Mouse (Mus musculus) forebrain, embryonic 13.5 days (tissue): ENCODE measurements around the gene Acad8. TPM values are rescaled to one million over a fixed set of nuclear protein-coding genes. Genes with fewer than 3 reads are reported as not detected.
A peak's percentile ranks its signal among the peaks of the same experiment; 100 is the strongest.

Experiments used
- ATAC-seq: fragments of 200-750 bp; cut with Nextera tagmentation; 2 replicates; pipeline ENCODE4 v1.8.0; 2017
- H3K27ac ChIP-seq: fragments of 300-500 bp; sonication (generic); 2 replicates; pipeline ENCODE4 v1.5.1; 2015; ENCODE audit warnings: inconsistent platforms, mild to moderate bottlenecking, moderate library complexity
- H3K27me3 ChIP-seq: fragments of 300-500 bp; sonication (generic); 2 replicates; pipeline ENCODE4 v1.6.1; 2015; ENCODE audit warnings: mild to moderate bottlenecking, inconsistent platforms
- H3K36me3 ChIP-seq: fragments of 300-500 bp; sonication (generic); 2 replicates; pipeline ENCODE4 v1.6.1; 2015; ENCODE audit warnings: mild to moderate bottlenecking, inconsistent platforms; ENCODE audit not compliant: poor library complexity, severe bottlenecking
- H3K4me1 ChIP-seq: fragments of 300-500 bp; sonication (generic); 2 replicates; pipeline ENCODE4 v1.6.1; 2015; ENCODE audit warnings: inconsistent platforms
- H3K4me2 ChIP-seq: fragments of 300-500 bp; sonication (generic); 2 replicates; pipeline ENCODE4 v1.6.1; 2015; ENCODE audit warnings: inconsistent platforms, mild to moderate bottlenecking, moderate library complexity
- H3K4me3 ChIP-seq: fragments of 300-500 bp; sonication (generic); 2 replicates; pipeline ENCODE4 v1.5.1; 2015; ENCODE audit warnings: mild to moderate bottlenecking, inconsistent platforms
- H3K9ac ChIP-seq: fragments of 300-500 bp; sonication (generic); 2 replicates; pipeline ENCODE4 v1.6.1; 2015; ENCODE audit warnings: mild to moderate bottlenecking, inconsistent platforms
- H3K9me3 ChIP-seq: fragments of 300-500 bp; sonication (generic); replicated peaks from 2 replicates; pipeline ENCODE4 v1.6.1; 2016; ENCODE audit warnings: inconsistent platforms
- WGBS: fragments of 180-500 bp; shearing (Covaris S2); methylation state at CpG from one replicate; pipeline ENCODE4 v1.1.7; 2015; 5-methylcytosine and 5-hydroxymethylcytosine counted together
- polyA plus RNA-seq: library from polyadenylated mRNA; unstranded; fragments of >200 nt; fragmentation: Nextera tagmentation; extraction: Ambion mirVana; gene quantifications from 2 replicates; pipeline ENCODE4 v1.2.1, GENCODE M21; 2015

Acad8 gene
- 38.2 and 47.5 TPM in 2 replicates for polyA plus RNA-seq

- ATAC-seq: peak; percentile 100
- H3K4me3 ChIP-seq: peak within 1 kb of the TSS; percentile 65
- H3K9ac ChIP-seq: peak within 1 kb of the TSS; percentile 87
- no peaks in the 10 kb centered on the region for H3K9me3 ChIP-seq
- H3K4me2 ChIP-seq: peak within 1 kb of the TSS; percentile 88
- peak within 1 kb of the TSS; percentile 54; the same call in 1 of the 2 replicates for H3K27ac ChIP-seq
- H3K27me3 ChIP-seq: no peaks in the 10 kb centered on the region
- WGBS: 1% methylated on average over 35 of the region's 35 CpGs
- H3K36me3 ChIP-seq: peaks cover 22% of the 10 kb centered on the region
- H3K4me1 ChIP-seq: peaks cover 24% of the 10 kb centered on the region
Observed at GRCm38 (mm10) chr9:26999461-27000395, at the start of gene Acad8, which contains the start of gene Thyn1. TSS of gene Acad8 (minus strand) at chr9:26999566. TSS of gene Thyn1 (plus strand) at chr9:26999710.

- Histone ChIP-seq H3K9me3 (no peaks in the 10 kb centered on the region), H3K4me2 (no peak overlapping the region), H3K27me3 (no peaks in the 10 kb centered on the region), H3K27ac (no peak overlapping the region), H3K9ac (no peak overlapping the region), H3K4me3 (no peak overlapping the region), H3K36me3 (peaks cover 94% of the 10 kb centered on the region), H3K4me1 (no peaks in the 10 kb centered on the region)
- WGBS: 97% methylated on average over 5 of the region's 5 CpGs
- ATAC-seq: no peak
Observed at GRCm38 (mm10) chr9:27043892-27044291, 44.5 kb upstream of the Acad8 start.

- ATAC-seq: no peak; the same call in 1 of the 2 replicates
- H3K4me3 ChIP-seq: peak overlapping the region; percentile 97
- peaks cover 3% of the 10 kb centered on the region; the same call in 1 of the 2 replicates for H3K36me3 ChIP-seq
- under 1% methylated on average over 17 of the region's 17 CpGs for WGBS
- peak overlapping the region; percentile 75 for H3K9ac ChIP-seq
- H3K4me2 ChIP-seq: peak overlapping the region; percentile 76
- no peaks in the 10 kb centered on the region for H3K9me3 ChIP-seq
- H3K27ac ChIP-seq: peak overlapping the region; percentile 10; the same call in 1 of the 2 replicates
- H3K4me1 ChIP-seq: peaks cover 50% of the 10 kb centered on the region
- no peaks in the 10 kb centered on the region for H3K27me3 ChIP-seq
Observed at GRCm38 (mm10) chr9:27030763-27031100, 31.4 kb upstream of the Acad8 start.

DNA sequence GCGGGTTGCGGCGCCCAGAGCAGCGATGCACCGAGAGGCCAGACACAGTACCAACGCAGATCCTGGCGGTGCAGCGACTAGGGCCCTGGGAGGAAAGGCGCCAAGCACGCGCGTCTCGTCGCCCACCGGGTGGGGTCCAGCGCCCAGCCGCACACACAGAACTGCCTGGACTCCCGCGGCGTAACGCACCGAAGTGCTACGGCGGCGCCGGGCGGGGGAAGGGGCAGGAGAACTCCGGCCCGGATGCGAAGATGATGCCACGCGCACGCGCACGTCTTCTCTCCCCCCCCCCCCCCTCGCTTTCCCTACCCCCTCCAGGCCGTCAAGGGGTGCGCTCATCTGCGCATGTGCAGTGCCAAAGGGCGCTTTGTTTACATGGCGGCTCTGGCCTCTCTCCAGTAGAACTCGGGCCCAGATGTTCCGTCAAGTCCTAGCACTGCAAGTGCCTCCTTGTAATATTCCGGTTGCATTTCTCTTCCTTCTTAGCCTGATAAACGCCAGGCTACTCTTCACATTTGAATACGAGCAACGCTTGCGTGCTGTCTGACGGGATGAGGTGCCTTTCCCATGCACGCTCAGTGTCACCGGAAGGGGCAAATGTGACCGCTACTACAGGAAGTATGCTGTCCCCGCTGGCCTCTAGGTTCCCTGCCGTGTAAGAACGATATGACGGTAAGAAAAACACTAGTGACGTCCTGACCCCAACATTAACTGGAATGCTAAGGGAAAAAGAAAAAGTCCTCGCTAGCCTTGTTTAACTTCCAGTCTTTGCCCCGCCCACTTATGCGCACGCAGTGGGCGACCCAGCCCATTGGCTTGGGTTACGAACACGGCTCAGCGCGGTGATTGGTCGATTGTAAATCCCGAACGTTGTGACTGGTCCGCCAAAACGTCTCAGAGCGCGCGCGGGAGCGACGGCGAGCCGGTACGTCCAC lies 30.7 kb upstream of the Acad8 start, which contains the start of the genes Vps26b and Ncapd3:
Gene Vps26b, minus strand, starts transcription at position 238 of the 935 bp plus-strand sequence.
Gene Ncapd3, plus strand, starts transcription at position 348 of the 935 bp plus-strand sequence.
- ATAC-seq: peak; percentile 95
- under 1% methylated on average over 67 of the region's 80 CpGs for WGBS
- H3K27ac ChIP-seq: peak within 1 kb of the TSS; percentile 92
- H3K27me3 ChIP-seq: no peaks in the 10 kb centered on the region
- no peaks in the 10 kb centered on the region for H3K9me3 ChIP-seq
- peak within 1 kb of the TSS; percentile 97 for H3K9ac ChIP-seq
- H3K36me3 ChIP-seq: peaks cover 3% of the 10 kb centered on the region; the same call in 1 of the 2 replicates
- H3K4me2 ChIP-seq: peak within 1 kb of the TSS; percentile 76
- peaks cover 50% of the 10 kb centered on the region for H3K4me1 ChIP-seq
- peak within 1 kb of the TSS; percentile 97 for H3K4me3 ChIP-seq

- peak overlapping the region; percentile 76 for H3K4me2 ChIP-seq
- 0% methylated on average over 51 of the region's 52 CpGs for WGBS
- peak overlapping the region; percentile 92 for H3K27ac ChIP-seq
- H3K4me3 ChIP-seq: peak overlapping the region; percentile 97
- ATAC-seq: peak; percentile 41
- peaks cover 3% of the 10 kb centered on the region; the same call in 1 of the 2 replicates for H3K36me3 ChIP-seq
- H3K9ac ChIP-seq: peak overlapping the region; percentile 97
- H3K4me1 ChIP-seq: peaks cover 50% of the 10 kb centered on the region
- H3K9me3 ChIP-seq: no peaks in the 10 kb centered on the region
- H3K27me3 ChIP-seq: no peaks in the 10 kb centered on the region
Observed at GRCm38 (mm10) chr9:27029022-27029827, 29.9 kb upstream of the Acad8 start.

DNA sequence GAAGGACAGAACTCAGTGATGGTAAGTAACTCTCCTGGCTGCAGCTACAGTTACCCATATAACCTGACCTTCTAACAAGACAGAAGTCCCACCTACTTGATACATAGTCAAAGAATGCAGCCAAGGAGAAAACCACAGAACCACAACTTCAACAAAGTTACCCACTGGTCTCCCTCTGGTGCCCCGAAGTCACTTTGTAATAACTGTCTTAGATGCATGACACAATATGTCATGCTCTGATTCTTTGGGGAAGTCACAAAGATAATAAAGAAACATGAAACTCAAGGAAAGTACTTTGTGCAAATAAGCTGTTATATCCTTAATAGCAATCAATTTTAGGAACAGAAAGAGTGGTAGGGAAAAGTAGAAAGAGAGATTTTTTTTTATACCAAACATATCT lies 27.3 kb upstream of the Acad8 start:
- ATAC-seq: no peak
- H3K27me3 ChIP-seq: no peaks in the 10 kb centered on the region
- H3K4me1 ChIP-seq: peaks cover 41% of the 10 kb centered on the region
- H3K4me2 ChIP-seq: peak overlapping the region; percentile 76; the same call in 1 of the 2 replicates
- WGBS: 85% methylated on average over 1 of the region's 1 CpGs
- no peak overlapping the region for H3K9ac ChIP-seq
- no peaks in the 10 kb centered on the region for H3K9me3 ChIP-seq
- peaks cover 4% of the 10 kb centered on the region; the same call in 1 of the 2 replicates for H3K36me3 ChIP-seq
- no peak overlapping the region for H3K27ac ChIP-seq
- no peak overlapping the region for H3K4me3 ChIP-seq

- Histone ChIP-seq H3K36me3 (peaks cover 15% of the 10 kb centered on the region), H3K27ac (no peak overlapping the region), H3K27me3 (no peaks in the 10 kb centered on the region), H3K4me3 (no peak overlapping the region), H3K9me3 (no peaks in the 10 kb centered on the region), H3K9ac (no peak overlapping the region), H3K4me2 (no peak overlapping the region), H3K4me1 (peaks cover 30% of the 10 kb centered on the region)
- no peak for ATAC-seq
- 91% methylated on average over 4 of the region's 4 CpGs for WGBS
Observed at GRCm38 (mm10) chr9:27023681-27024080, 24.3 kb upstream of the Acad8 start.

- H3K36me3 ChIP-seq: peaks cover 60% of the 10 kb centered on the region
- H3K27me3 ChIP-seq: no peaks in the 10 kb centered on the region
- H3K27ac ChIP-seq: no peak overlapping the region
- no peak overlapping the region for H3K4me2 ChIP-seq
- 93% methylated on average over 10 of the region's 10 CpGs for WGBS
- H3K4me1 ChIP-seq: no peaks in the 10 kb centered on the region
- no peak overlapping the region for H3K9ac ChIP-seq
- H3K4me3 ChIP-seq: no peak overlapping the region
- H3K9me3 ChIP-seq: no peaks in the 10 kb centered on the region
- no peak for ATAC-seq
Observed at GRCm38 (mm10) chr9:27018961-27019360, 19.6 kb upstream of the Acad8 start.

DNA sequence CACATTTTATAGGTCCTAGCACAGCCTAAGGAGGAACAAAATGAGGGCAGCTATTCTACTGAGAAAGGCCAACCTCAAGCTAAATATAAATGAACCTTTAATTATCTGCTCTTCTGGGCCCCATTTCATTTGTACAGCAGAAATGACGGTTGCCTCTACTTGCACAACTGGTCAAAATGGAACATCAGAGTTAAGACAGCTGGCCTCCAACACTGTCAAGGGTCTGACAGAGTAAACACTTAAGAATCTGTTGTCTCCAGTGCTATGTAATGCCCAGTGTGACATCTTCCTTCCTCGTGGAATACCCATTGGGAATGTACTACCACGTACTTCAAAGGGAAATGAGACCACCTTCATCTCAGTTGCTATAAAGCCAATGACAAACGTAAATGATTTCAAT lies 12.2 kb upstream of the Acad8 start:
- 95% methylated on average over 4 of the region's 4 CpGs for WGBS
- Histone ChIP-seq H3K27ac (no peak overlapping the region), H3K27me3 (no peaks in the 10 kb centered on the region), H3K9ac (no peak overlapping the region), H3K4me2 (no peak overlapping the region), H3K9me3 (no peaks in the 10 kb centered on the region), H3K36me3 (peaks cover 97% of the 10 kb centered on the region), H3K4me3 (no peak overlapping the region), H3K4me1 (no peaks in the 10 kb centered on the region)
- no peak for ATAC-seq

- Histone ChIP-seq H3K36me3 (peaks cover 98% of the 10 kb centered on the region), H3K9ac (no peak overlapping the region), H3K27me3 (no peaks in the 10 kb centered on the region), H3K9me3 (no peaks in the 10 kb centered on the region), H3K4me1 (no peaks in the 10 kb centered on the region), H3K4me3 (no peak overlapping the region), H3K27ac (no peak overlapping the region), H3K4me2 (no peak overlapping the region)
- ATAC-seq: no peak
- WGBS: 92% methylated on average over 5 of the region's 5 CpGs
Observed at GRCm38 (mm10) chr9:27009231-27009630, 9.9 kb upstream of the Acad8 start.

GRCm38 (mm10) chr9:27006866-27007265 lies 7.5 kb upstream of the Acad8 start:
- Histone ChIP-seq H3K27ac (no peak overlapping the region), H3K36me3 (peaks cover 91% of the 10 kb centered on the region)

More at GRCm38 (mm10) chr9:27006866-27007265, 7.5 kb upstream of the Acad8 start:
- Histone ChIP-seq H3K4me1 (no peaks in the 10 kb centered on the region), H3K4me2 (no peak overlapping the region), H3K4me3 (no peak overlapping the region), H3K9ac (no peak overlapping the region), H3K9me3 (no peaks in the 10 kb centered on the region), H3K27me3 (no peaks in the 10 kb centered on the region)
- ATAC-seq: no peak
- 94% methylated on average over 5 of the region's 5 CpGs for WGBS
